Mouse (Mus musculus) midbrain, embryonic 16.5 days (tissue): ENCODE data around the gene Gkn1. TPM values are rescaled to one million over a fixed set of nuclear protein-coding genes. Genes with fewer than 3 reads are reported as not detected.

Experiments
- ATAC-seq: fragments of 200-750 bp; cut with Nextera tagmentation; 2 replicates; pipeline ENCODE4 v1.8.0; 2017; ENCODE audit warnings: moderate TSS enrichment
- H3K27ac ChIP-seq: fragments of 300-500 bp; sonication (generic); 2 replicates; pipeline ENCODE4 v1.5.1; 2014; ENCODE audit warnings: mild to moderate bottlenecking, low read length, mixed read lengths
- H3K27me3 ChIP-seq: fragments of 300-500 bp; sonication (generic); 2 replicates; pipeline ENCODE4 v1.6.1; 2014; ENCODE audit warnings: low read depth, low read length, mixed read lengths; ENCODE audit not compliant: control insufficient read depth, insufficient read depth
- H3K36me3 ChIP-seq: fragments of 300-500 bp; sonication (generic); 2 replicates; pipeline ENCODE4 v1.6.1; 2014; ENCODE audit warnings: mild to moderate bottlenecking, low read length, moderate library complexity, mixed read lengths; ENCODE audit not compliant: control insufficient read depth, insufficient read depth
- H3K4me1 ChIP-seq: fragments of 300-500 bp; sonication (generic); 2 replicates; pipeline ENCODE4 v1.6.1; 2014; ENCODE audit warnings: mild to moderate bottlenecking, low read length, mixed read lengths; ENCODE audit not compliant: control insufficient read depth, insufficient read depth
- H3K4me2 ChIP-seq: fragments of 300-500 bp; sonication (generic); 2 replicates; pipeline ENCODE4 v1.6.1; 2014; ENCODE audit warnings: mild to moderate bottlenecking, low read length, mixed read lengths
- H3K4me3 ChIP-seq: fragments of 300-500 bp; sonication (generic); 2 replicates; pipeline ENCODE4 v1.5.1; 2014; ENCODE audit warnings: low read depth, mild to moderate bottlenecking, low read length, moderate library complexity, mixed read lengths
- H3K9ac ChIP-seq: fragments of 300-500 bp; sonication (generic); 2 replicates; pipeline ENCODE4 v1.6.1; 2014; ENCODE audit warnings: low read depth, low read length, mixed read lengths
- H3K9me3 ChIP-seq: fragments of 300-500 bp; sonication (generic); replicated peaks from 2 replicates; pipeline ENCODE4 v1.6.1; 2014; ENCODE audit warnings: mild to moderate bottlenecking, low read length, mixed read lengths; ENCODE audit not compliant: control insufficient read depth, poor library complexity, severe bottlenecking
- WGBS: fragments of 180-500 bp; shearing (Covaris S2); extraction: QIAGEN DNeasy Blood & Tissue Kit; methylation state at CpG from one replicate; pipeline ENCODE4 v1.1.7; 2014; 5-methylcytosine and 5-hydroxymethylcytosine counted together
- polyA plus RNA-seq: library from polyadenylated mRNA; unstranded; fragments of >200 nt; fragmentation: Nextera tagmentation; extraction: Ambion mirVana; gene quantifications from 2 replicates; pipeline ENCODE4 v1.2.1, GENCODE M21; 2015

The Gkn1 gene
- polyA plus RNA-seq, result not detected in 2 replicates

DNA sequence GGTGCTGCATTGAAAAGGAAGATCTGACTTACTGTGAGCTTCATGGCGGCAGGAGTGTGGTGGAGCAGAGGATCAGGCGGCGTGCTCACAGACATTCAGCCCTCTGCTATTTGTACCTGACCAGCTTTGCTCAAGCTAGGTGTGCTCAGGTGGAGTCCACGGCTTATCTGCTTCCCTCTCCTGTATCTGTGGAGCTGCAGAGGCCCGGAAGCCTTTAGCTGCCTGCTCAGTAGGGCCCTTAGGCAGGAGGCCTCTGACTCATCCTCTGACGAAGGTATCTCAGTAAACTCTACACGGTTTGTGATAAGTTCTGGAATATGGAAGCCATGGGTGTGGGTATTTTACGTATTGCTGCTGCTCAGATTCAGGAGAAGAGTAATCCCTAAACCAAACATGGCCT, at the start of gene Gkn1:
Gene Gkn1, minus strand, starts transcription at position 114 of the 400 bp plus-strand sequence.
- Histone ChIP-seq H3K4me2 (no peak within 1 kb of the TSS), H3K27me3 (no peaks in the 10 kb centered on the region), H3K4me3 (no peak within 1 kb of the TSS), H3K27ac (no peak within 1 kb of the TSS), H3K9ac (no peak within 1 kb of the TSS), H3K4me1 (no peaks in the 10 kb centered on the region), H3K9me3 (no peaks in the 10 kb centered on the region), H3K36me3 (no peaks in the 10 kb centered on the region)
- 95% methylated on average over 8 of the region's 8 CpGs for WGBS
- ATAC-seq, result no peak

DNA sequence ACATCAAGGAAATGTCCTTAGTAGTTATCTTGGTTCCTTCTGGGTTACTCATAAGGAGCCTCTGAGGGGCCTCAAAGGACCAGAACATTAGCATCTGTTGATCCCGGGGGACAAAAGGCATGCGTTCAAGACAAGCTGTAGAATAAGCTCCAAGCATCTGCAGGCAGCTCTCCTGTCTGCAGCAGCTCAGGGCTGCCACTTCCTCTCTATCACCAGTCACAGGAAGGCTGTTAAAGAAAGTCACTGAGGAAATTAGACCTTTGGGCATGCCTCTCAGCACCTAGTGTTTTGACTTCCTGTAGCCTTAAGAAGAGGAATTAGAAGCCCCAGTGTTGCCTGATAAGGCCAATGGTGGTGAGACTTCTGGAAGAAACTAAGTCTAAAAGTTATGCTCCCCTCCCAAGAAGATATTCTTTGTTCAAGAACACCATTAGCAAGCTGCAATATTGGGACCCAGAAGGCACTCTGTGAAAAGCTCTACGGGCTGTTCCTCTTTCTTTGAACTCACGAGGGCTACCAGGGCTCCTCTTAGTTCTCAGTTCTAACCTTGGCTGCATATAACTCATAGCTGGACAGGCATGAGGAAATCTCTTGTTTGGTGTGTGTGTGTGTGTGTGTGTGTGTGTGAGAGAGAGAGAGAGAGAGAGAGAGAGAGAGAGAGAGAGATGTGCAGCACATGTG, 49.3 kb upstream of the Gkn1 start:
- Histone ChIP-seq H3K9ac (no peak overlapping the region), H3K27me3 (no peaks in the 10 kb centered on the region), H3K4me3 (no peak overlapping the region), H3K4me2 (no peak overlapping the region), H3K9me3 (no peaks in the 10 kb centered on the region), H3K36me3 (no peaks in the 10 kb centered on the region), H3K27ac (no peak overlapping the region), H3K4me1 (no peaks in the 10 kb centered on the region)
- 60% methylated on average over 4 of the region's 4 CpGs for WGBS
- no peak for ATAC-seq

DNA sequence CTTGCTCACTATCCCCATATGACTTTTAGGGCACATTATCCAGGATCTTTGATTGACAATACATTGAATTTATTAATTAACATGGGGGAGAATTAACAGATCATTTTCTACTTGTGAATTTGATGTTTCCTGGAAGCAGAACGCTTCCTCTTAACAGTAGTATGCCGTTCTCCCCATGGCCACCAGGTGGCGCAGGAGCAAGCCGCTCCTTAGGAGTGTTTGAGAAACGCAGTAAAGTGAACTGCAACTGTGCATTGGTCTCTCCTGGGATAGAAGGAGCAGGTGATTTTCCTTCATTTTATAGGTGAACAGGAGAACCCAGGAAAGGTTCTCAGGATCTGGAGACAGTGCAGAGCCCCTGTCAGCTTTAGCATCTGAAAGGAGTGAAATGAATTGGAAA, 48.4 kb upstream of the Gkn1 start:
- H3K27me3 ChIP-seq, result no peaks in the 10 kb centered on the region
- 2% methylated on average over 5 of the region's 5 CpGs for WGBS
- no peak overlapping the region for H3K4me2 ChIP-seq
- no peak overlapping the region for H3K4me3 ChIP-seq
- H3K27ac ChIP-seq, result no peak overlapping the region
- H3K36me3 ChIP-seq, result no peaks in the 10 kb centered on the region
- no peaks in the 10 kb centered on the region for H3K4me1 ChIP-seq
- no peak for ATAC-seq
- no peak overlapping the region for H3K9ac ChIP-seq
- no peaks in the 10 kb centered on the region for H3K9me3 ChIP-seq

DNA sequence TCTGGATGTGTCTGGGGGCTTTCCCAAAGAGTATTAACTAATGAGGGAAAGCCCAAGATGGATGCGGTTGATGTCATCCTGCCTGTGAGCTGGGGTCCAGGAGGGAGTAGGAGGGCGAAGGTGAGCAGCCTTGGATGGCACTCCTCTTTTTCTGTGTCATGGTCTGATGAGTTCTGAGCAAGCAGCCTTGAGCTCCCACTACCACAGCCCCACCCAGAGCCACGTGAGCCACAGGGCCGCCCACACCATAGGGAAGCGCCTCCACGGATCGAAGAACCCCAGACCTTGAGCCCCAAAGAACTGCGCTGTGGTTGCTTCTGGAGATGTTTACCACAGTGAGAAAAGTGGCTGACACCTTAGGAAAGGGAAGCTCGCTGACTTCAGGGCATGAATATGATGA, 44.0 kb upstream of the Gkn1 start:
- Histone ChIP-seq H3K27ac (no peak overlapping the region), H3K36me3 (no peaks in the 10 kb centered on the region), H3K4me2 (no peak overlapping the region), H3K27me3 (no peaks in the 10 kb centered on the region), H3K4me3 (no peak overlapping the region), H3K9me3 (no peaks in the 10 kb centered on the region), H3K9ac (no peak overlapping the region), H3K4me1 (no peaks in the 10 kb centered on the region)
- ATAC-seq, result no peak
- WGBS, result 88% methylated on average over 9 of the region's 9 CpGs

GRCm38 (mm10) chr6:87393466-87394205, 42.9 kb upstream of the Gkn1 start:
- Histone ChIP-seq H3K9ac (no peak overlapping the region), H3K27ac (no peak overlapping the region), H3K4me1 (no peaks in the 10 kb centered on the region), H3K4me3 (no peak overlapping the region), H3K9me3 (no peaks in the 10 kb centered on the region), H3K4me2 (no peak overlapping the region), H3K36me3 (no peaks in the 10 kb centered on the region), H3K27me3 (no peaks in the 10 kb centered on the region)
- 79% methylated on average over 8 of the region's 8 CpGs for WGBS
- ATAC-seq, result no peak

DNA sequence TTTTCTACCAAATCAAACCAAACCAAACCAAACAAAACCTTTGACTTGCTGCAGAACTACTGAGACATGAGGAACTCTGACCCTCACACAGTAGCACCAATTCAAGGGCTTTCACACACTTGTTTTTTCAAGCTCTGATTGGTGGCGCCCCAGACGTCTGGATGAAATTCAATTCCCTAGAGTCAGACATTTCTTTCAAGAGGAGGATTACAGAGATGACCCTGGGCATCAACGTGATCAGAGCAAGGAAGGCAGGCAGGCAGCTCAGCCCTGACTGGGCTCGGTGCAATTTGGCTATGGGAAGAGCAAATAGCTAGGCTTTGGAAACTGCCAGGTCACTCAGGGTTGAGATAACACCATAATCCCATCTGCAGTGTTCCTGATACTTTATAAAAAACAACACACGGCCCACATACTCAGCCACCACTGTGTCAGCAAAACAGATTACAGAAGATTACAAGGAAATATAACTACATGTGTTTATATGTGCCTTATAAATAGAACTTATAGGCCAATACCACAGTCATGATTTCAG, 38.8 kb upstream of the Gkn1 start:
- H3K4me3 ChIP-seq, result no peak overlapping the region
- H3K9me3 ChIP-seq, result no peaks in the 10 kb centered on the region
- no peaks in the 10 kb centered on the region for H3K36me3 ChIP-seq
- H3K4me1 ChIP-seq, result 0 out of 2 replicates have a peak, but pooled peaks cover 2% of the 10 kb centered on the region
- 30% methylated on average over 5 of the region's 5 CpGs for WGBS
- H3K27me3 ChIP-seq, result peaks cover 2% of the 10 kb centered on the region; the same call in 1 of the 2 replicates
- H3K4me2 ChIP-seq, result no peak overlapping the region
- no peak overlapping the region for H3K9ac ChIP-seq
- H3K27ac ChIP-seq, result no peak overlapping the region
- ATAC-seq, result no peak

GRCm38 (mm10) chr6:87388877-87389276, 38.1 kb upstream of the Gkn1 start, which contains the start of gene Gkn3:
Gene Gkn3, minus strand, starts transcription at chr6:87388935.
- Histone ChIP-seq H3K27me3 (peaks cover 2% of the 10 kb centered on the region; the same call in 1 of the 2 replicates), H3K36me3 (no peaks in the 10 kb centered on the region), H3K4me2 (no peak within 1 kb of the TSS), H3K9ac (no peak within 1 kb of the TSS), H3K9me3 (no peaks in the 10 kb centered on the region), H3K4me1 (0 out of 2 replicates have a peak, but pooled peaks cover 2% of the 10 kb centered on the region), H3K27ac (no peak within 1 kb of the TSS), H3K4me3 (no peak within 1 kb of the TSS)
- WGBS, result 55% methylated on average over 7 of the region's 7 CpGs
- no peak for ATAC-seq

DNA sequence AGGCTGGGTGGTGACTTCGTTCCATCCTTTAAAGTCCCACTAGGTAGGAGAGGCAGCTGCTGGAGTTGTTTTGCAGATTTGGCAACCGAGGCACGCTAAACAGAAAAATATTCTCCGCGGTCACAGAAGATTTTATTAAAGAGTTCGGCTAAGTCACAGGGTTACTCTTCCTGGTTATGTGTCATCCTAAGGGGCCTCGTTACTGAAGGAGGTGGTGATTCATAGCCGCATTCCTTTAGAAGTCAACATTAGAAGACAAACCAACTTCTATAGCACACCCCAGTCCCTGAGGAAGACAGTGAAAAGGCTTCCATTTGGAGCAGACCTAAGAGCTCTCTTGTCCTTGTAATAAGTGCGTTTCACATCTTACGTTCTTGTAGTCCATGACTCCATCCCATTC, 35.9 kb upstream of the Gkn1 start:
- no peak for ATAC-seq
- Histone ChIP-seq H3K4me3 (no peak overlapping the region), H3K4me1 (0 out of 2 replicates have a peak, but pooled peaks cover 2% of the 10 kb centered on the region), H3K27ac (no peak overlapping the region), H3K4me2 (no peak overlapping the region), H3K9me3 (no peaks in the 10 kb centered on the region), H3K36me3 (no peaks in the 10 kb centered on the region), H3K27me3 (peaks cover 2% of the 10 kb centered on the region; the same call in 1 of the 2 replicates), H3K9ac (no peak overlapping the region)
- WGBS, result 89% methylated on average over 10 of the region's 10 CpGs

DNA sequence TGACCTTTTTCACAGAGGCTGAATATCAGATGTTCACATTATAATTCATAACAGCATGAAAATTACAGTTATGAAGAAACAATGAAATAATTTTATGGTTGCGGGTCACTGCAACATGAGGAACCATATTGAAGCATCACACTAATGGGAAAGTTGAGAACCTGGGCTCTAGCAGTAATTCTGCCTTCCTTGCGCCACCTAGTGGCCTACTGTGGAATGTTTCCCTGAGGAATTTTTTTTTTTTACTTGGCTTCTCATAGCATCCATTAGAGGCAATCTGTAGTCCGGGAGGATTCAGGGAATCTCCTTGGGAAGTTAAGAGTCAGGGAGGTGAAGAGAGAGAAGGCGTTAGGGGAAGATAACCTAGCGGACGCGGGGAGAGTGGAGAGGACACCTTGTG, 35.5 kb upstream of the Gkn1 start:
- H3K4me2 ChIP-seq, result no peak overlapping the region
- no peak overlapping the region for H3K4me3 ChIP-seq
- WGBS, result 11% methylated on average over 7 of the region's 7 CpGs

More for the DNA sequence above, 35.5 kb upstream of the Gkn1 start:
- H3K9me3 ChIP-seq, result no peaks in the 10 kb centered on the region
- peaks cover 2% of the 10 kb centered on the region; the same call in 1 of the 2 replicates for H3K27me3 ChIP-seq
- no peak overlapping the region for H3K9ac ChIP-seq
- H3K36me3 ChIP-seq, result no peaks in the 10 kb centered on the region
- H3K27ac ChIP-seq, result no peak overlapping the region
- H3K4me1 ChIP-seq, result 0 out of 2 replicates have a peak, but pooled peaks cover 2% of the 10 kb centered on the region
- no peak for ATAC-seq
